Mouse (Mus musculus) midbrain, embryonic 16.5 days (tissue): ENCODE data around the gene Gm45713. TPM values are rescaled to one million over a fixed set of nuclear protein-coding genes. Genes with fewer than 3 reads are reported as not detected.
"Not testable (repeated sequence)": the region's sequence is repeated elsewhere in the genome, so short reads cannot be mapped to it uniquely, and the experiment has no call there.

Source experiments
- ATAC-seq: fragments of 200-750 bp; cut with Nextera tagmentation; 2 replicates; pipeline ENCODE4 v1.8.0; 2017; ENCODE audit warnings: moderate TSS enrichment
- H3K27ac ChIP-seq: fragments of 300-500 bp; sonication (generic); 2 replicates; pipeline ENCODE4 v1.5.1; 2014; ENCODE audit warnings: mild to moderate bottlenecking, low read length, mixed read lengths
- H3K27me3 ChIP-seq: fragments of 300-500 bp; sonication (generic); 2 replicates; pipeline ENCODE4 v1.6.1; 2014; ENCODE audit warnings: low read depth, low read length, mixed read lengths; ENCODE audit not compliant: control insufficient read depth, insufficient read depth
- H3K36me3 ChIP-seq: fragments of 300-500 bp; sonication (generic); 2 replicates; pipeline ENCODE4 v1.6.1; 2014; ENCODE audit warnings: mild to moderate bottlenecking, low read length, moderate library complexity, mixed read lengths; ENCODE audit not compliant: control insufficient read depth, insufficient read depth
- H3K4me1 ChIP-seq: fragments of 300-500 bp; sonication (generic); 2 replicates; pipeline ENCODE4 v1.6.1; 2014; ENCODE audit warnings: mild to moderate bottlenecking, low read length, mixed read lengths; ENCODE audit not compliant: control insufficient read depth, insufficient read depth
- H3K4me2 ChIP-seq: fragments of 300-500 bp; sonication (generic); 2 replicates; pipeline ENCODE4 v1.6.1; 2014; ENCODE audit warnings: mild to moderate bottlenecking, low read length, mixed read lengths
- H3K4me3 ChIP-seq: fragments of 300-500 bp; sonication (generic); 2 replicates; pipeline ENCODE4 v1.5.1; 2014; ENCODE audit warnings: low read depth, mild to moderate bottlenecking, low read length, moderate library complexity, mixed read lengths
- H3K9ac ChIP-seq: fragments of 300-500 bp; sonication (generic); 2 replicates; pipeline ENCODE4 v1.6.1; 2014; ENCODE audit warnings: low read depth, low read length, mixed read lengths
- H3K9me3 ChIP-seq: fragments of 300-500 bp; sonication (generic); replicated peaks from 2 replicates; pipeline ENCODE4 v1.6.1; 2014; ENCODE audit warnings: mild to moderate bottlenecking, low read length, mixed read lengths; ENCODE audit not compliant: control insufficient read depth, poor library complexity, severe bottlenecking
- WGBS: fragments of 180-500 bp; shearing (Covaris S2); extraction: QIAGEN DNeasy Blood & Tissue Kit; methylation state at CpG from one replicate; pipeline ENCODE4 v1.1.7; 2014; 5-methylcytosine and 5-hydroxymethylcytosine counted together
- polyA plus RNA-seq: library from polyadenylated mRNA; unstranded; fragments of >200 nt; fragmentation: Nextera tagmentation; extraction: Ambion mirVana; gene quantifications from 2 replicates; pipeline ENCODE4 v1.2.1, GENCODE M21; 2015

Gm45713 gene
- polyA plus RNA-seq, 1 experiment from 2014 or later: not detected

GRCm38 (mm10) chr7:45129318-45129717 is 6.7 kb downstream of the Gm45713 start:
- Histone ChIP-seq H3K4me2 (peak overlapping the region; percentile 78), H3K4me1 (peaks cover 31% of the 10 kb centered on the region), H3K9me3 (no peaks in the 10 kb centered on the region; the same call in 1 of the 2 replicates), H3K36me3 (peaks cover 18% of the 10 kb centered on the region), H3K9ac (peak overlapping the region; percentile 67), H3K27ac (peak overlapping the region; percentile 91), H3K27me3 (no peaks in the 10 kb centered on the region), H3K4me3 (peak overlapping the region; percentile 48)
- under 1% methylated on average over 17 of the region's 17 CpGs for WGBS
- no peak for ATAC-seq

GRCm38 (mm10) chr7:45128624-45129246 is 7.3 kb downstream of the Gm45713 start, which contains the start of gene Rpl13a:
Gene Rpl13a (minus strand): TSS chr7:45128761.
- H3K4me3 ChIP-seq: peak within 1 kb of the TSS; percentile 87
- H3K27ac ChIP-seq: peak within 1 kb of the TSS; percentile 91
- H3K4me2 ChIP-seq: peak within 1 kb of the TSS; percentile 78
- no peaks in the 10 kb centered on the region; the same call in 1 of the 2 replicates for H3K9me3 ChIP-seq
- H3K36me3 ChIP-seq: peaks cover 18% of the 10 kb centered on the region
- no peaks in the 10 kb centered on the region for H3K27me3 ChIP-seq
- H3K9ac ChIP-seq: peak within 1 kb of the TSS; percentile 96
- WGBS: under 1% methylated on average over 48 of the region's 48 CpGs
- H3K4me1 ChIP-seq: peaks cover 31% of the 10 kb centered on the region
- ATAC-seq: peak; percentile 95

GRCm38 (mm10) chr7:45127700-45128224 is 8.3 kb downstream of the Gm45713 start:
- Histone ChIP-seq H3K27me3 (no peaks in the 10 kb centered on the region), H3K36me3 (peaks cover 20% of the 10 kb centered on the region), H3K4me1 (peaks cover 38% of the 10 kb centered on the region), H3K9ac (peak overlapping the region; percentile 96), H3K4me2 (peak overlapping the region; percentile 71), H3K9me3 (no peaks in the 10 kb centered on the region), H3K4me3 (peak overlapping the region; percentile 87), H3K27ac (peak overlapping the region; percentile 90)
- under 1% methylated on average over 6 of the region's 6 CpGs for WGBS
- no peak for ATAC-seq

GRCm38 (mm10) chr7:45126844-45127699 is 9.0 kb downstream of the Gm45713 start:
- 49% methylated on average over 21 of the region's 21 CpGs for WGBS
- Histone ChIP-seq H3K4me3 (peak overlapping the region; percentile 87), H3K4me1 (peaks cover 41% of the 10 kb centered on the region), H3K36me3 (peaks cover 25% of the 10 kb centered on the region), H3K27me3 (no peaks in the 10 kb centered on the region), H3K27ac (peak overlapping the region; percentile 90), H3K9me3 (no peaks in the 10 kb centered on the region), H3K4me2 (peak overlapping the region; percentile 71), H3K9ac (peak overlapping the region; percentile 96)
- ATAC-seq: no peak

GRCm38 (mm10) chr7:45126147-45126843 is 9.7 kb downstream of the Gm45713 start:
- Histone ChIP-seq H3K4me3 (no peak overlapping the region; the same call in 1 of the 2 replicates), H3K4me1 (peaks cover 46% of the 10 kb centered on the region)
- ATAC-seq: no peak

GRCm38 (mm10) chr7:45125649-45126048 is 10.4 kb downstream of the Gm45713 start:
- H3K27me3 ChIP-seq, H3K9ac ChIP-seq, H3K27ac ChIP-seq, H3K4me3 ChIP-seq, H3K9me3 ChIP-seq, H3K4me2 ChIP-seq, ATAC-seq: not testable (repeated sequence)
- H3K4me1 ChIP-seq: peaks cover 46% of the 10 kb centered on the region
- WGBS: 64% methylated on average over 5 of the region's 5 CpGs
- H3K36me3 ChIP-seq: peaks cover 38% of the 10 kb centered on the region

More at GRCm38 (mm10) chr7:45126147-45126843, 9.7 kb downstream of the Gm45713 start:
- Histone ChIP-seq H3K36me3 (peaks cover 33% of the 10 kb centered on the region), H3K4me2 (no peak overlapping the region; the same call in 1 of the 2 replicates), H3K27me3 (no peaks in the 10 kb centered on the region), H3K9ac (peak overlapping the region; percentile 96; the same call in 1 of the 2 replicates), H3K9me3 (no peaks in the 10 kb centered on the region), H3K27ac (peak overlapping the region; percentile 37; the same call in 1 of the 2 replicates)
- WGBS: 77% methylated on average over 17 of the region's 17 CpGs

GRCm38 (mm10) chr7:45125144-45125600 is 10.9 kb downstream of the Gm45713 start:
- 21% methylated on average over 7 of the region's 7 CpGs for WGBS
- Histone ChIP-seq H3K27me3 (no peaks in the 10 kb centered on the region), H3K4me3 (no peak overlapping the region), H3K9ac (no peak overlapping the region), H3K9me3 (no peaks in the 10 kb centered on the region), H3K4me2 (no peak overlapping the region), H3K4me1 (peaks cover 46% of the 10 kb centered on the region), H3K36me3 (peaks cover 41% of the 10 kb centered on the region), H3K27ac (peak overlapping the region; percentile 80)
- ATAC-seq: no peak
